In the genomic region with DNA sequence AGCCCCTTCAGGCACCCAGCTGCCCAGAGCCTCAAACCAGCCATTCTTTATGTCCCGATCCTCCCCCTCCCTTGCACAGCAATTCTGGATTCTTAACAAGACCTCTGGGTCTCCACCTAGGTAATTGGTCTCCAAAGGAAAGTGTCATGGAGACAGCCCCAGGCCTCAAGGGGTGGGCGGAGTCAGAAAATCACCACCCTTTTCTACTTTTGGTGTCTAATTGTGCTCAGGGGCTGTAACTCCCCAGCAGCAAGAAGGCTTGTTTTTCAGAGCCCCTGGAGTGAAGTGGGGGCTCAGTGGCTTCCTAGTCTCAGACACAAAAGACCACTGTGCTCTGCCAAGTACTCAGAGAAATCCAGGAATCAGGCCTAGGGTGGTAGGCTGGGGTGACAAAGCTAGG, we compare ENCODE assay signal across 11 mouse cellular contexts. TPM values are rescaled to one million over a fixed set of nuclear protein-coding genes. Genes with fewer than 3 reads are reported as not detected.
A peak's percentile ranks its signal among the peaks of the same experiment; 100 is the strongest.
DNase-seq lines count a peak whose midpoint lies in the region; ATAC-seq and TF ChIP-seq lines count a peak whose summit lies in the region.
"Had no signal": no experiment of that assay in that cellular context is flagged by ENCODE, and none has a peak within 500 bp of the region (broad histone marks: within the 10 kb centered on the region; RNA-seq: fewer than 3 reads in every experiment).

No protein-coding gene starts in this region.

- H3K27ac ChIP-seq in lung, embryonic 14.5 days (ENCODE audit: low read depth) = no peak overlapping the region
- H3K27ac ChIP-seq in CH12.LX (ENCODE audit: insufficient read depth, low read depth) = peak overlapping the region; percentile 69
- peak overlapping the region; percentile 51 for H3K27ac ChIP-seq in forebrain, embryonic 12.5 days

- no peak overlapping the region for H3K4me3 ChIP-seq in lung, embryonic 14.5 days (ENCODE audit: low read depth, low read length)
- H3K4me3 ChIP-seq in CH12.LX (replicated peaks in 1 of 3; ENCODE audit: low read depth in 2 of 3, low read length in 2 of 3, poor library complexity in 1 of 3) = peak overlapping the region in 1 of 3 experiments; percentile 22
- no peak overlapping the region for H3K4me3 ChIP-seq in forebrain, embryonic 12.5 days (replicated peaks)

- in situ Hi-C loops in CH12.LX (cut with MboI; ENCODE audit: low pct_ligation_motif_present, low pct_unique_long_range_greater_than_20kb, low sequenced_read_pairs) = no loop called here

- H3K79me2 ChIP-seq in CH12.LX (replicated peaks; ENCODE audit: control insufficient read depth, extremely low read depth, insufficient read depth, poor library complexity, severe bottlenecking) = no peaks in the 10 kb centered on the region

- no peaks in the 10 kb centered on the region for H3K9me3 ChIP-seq in lung, embryonic 14.5 days (ENCODE audit: low read depth, low read length)
- H3K9me3 ChIP-seq in CH12.LX (replicated peaks; ENCODE audit: low read length) = no peaks in the 10 kb centered on the region
- no peaks in the 10 kb centered on the region for H3K9me3 ChIP-seq in forebrain, embryonic 12.5 days

- TF ChIP-seq POLR2A in CH12.LX (IDR thresholded peaks at IDR 0.05; ENCODE audit: low read depth, low read length) = no peak

- peak; percentile 26 for DNase-seq in lung, embryonic 14.5 days
- DNase-seq in lung, postnatal 36 days = no peak
- DNase-seq in B cell, adult 2 months = peak; percentile 5 to 7
- peak; percentile 75 for DNase-seq in CH12.LX (ENCODE audit: extremely low read depth)
- no peak for DNase-seq in frontal cortex, postnatal 14 days (ENCODE audit: low spot score in 2 of 2)
- DNase-seq in frontal cortex, postnatal 36 days (ENCODE audit: low spot score in 2 of 2) = no peak
- DNase-seq: cerebellum, postnatal 10 days; kidney, postnatal 25 days had no signal

- TF ChIP-seq CTCF in lung, embryonic 14.5 days (IDR thresholded peaks at IDR 0.05; ENCODE audit: low read depth) = no peak
- no peak for TF ChIP-seq CTCF in CH12.LX (conservative IDR thresholded peaks at IDR 0.05 in 1 of 2, IDR thresholded peaks at IDR 0.05 in 1 of 2; ENCODE audit: low read depth in 2 of 2, low read length in 2 of 2)

- H3K9ac ChIP-seq in lung, embryonic 14.5 days = no peak overlapping the region
- peak overlapping the region; percentile 10; the same call in 1 of the 2 replicates for H3K9ac ChIP-seq in CH12.LX (ENCODE audit: insufficient read depth, low read depth)
- no peak overlapping the region for H3K9ac ChIP-seq in forebrain, embryonic 12.5 days

- dilution Hi-C loops in CH12.LX (cut with MboI; ENCODE audit: extremely low pct_ligation_motif_present, extremely low pct_unique_long_range_greater_than_20kb, low sequenced_read_pairs) = no loop called here

- TF ChIP-seq RAD21 in CH12.LX (IDR thresholded peaks at IDR 0.05; ENCODE audit: low read depth, low read length) = no peak; the same call in 1 of the 2 replicates

- no peak for TF ChIP-seq EP300 in CH12.LX (IDR thresholded peaks at IDR 0.05; ENCODE audit: low read length)

- no peak overlapping the region for H3K4me2 ChIP-seq in lung, embryonic 14.5 days
- peak overlapping the region; percentile 23 for H3K4me2 ChIP-seq in CH12.LX (ENCODE audit: insufficient read depth, low read depth, poor library complexity, severe bottlenecking)
- no peak overlapping the region for H3K4me2 ChIP-seq in forebrain, embryonic 12.5 days

- no peak for ATAC-seq in lung, embryonic 14.5 days (ENCODE audit: insufficient read depth)
- ATAC-seq in forebrain, embryonic 12.5 days (ENCODE audit: low FRiP score) = peak; percentile 46; the same call in 1 of the 2 replicates
- ATAC-seq in monocyte, adult 5-6 weeks (replicated peaks; ENCODE audit: insufficient number of reproducible peaks, low FRiP score, low TSS enrichment, poor library complexity, severe bottlenecking) = no peak

- H3K27me3 ChIP-seq in lung, embryonic 14.5 days (ENCODE audit: insufficient read depth, low read length) = no peaks in the 10 kb centered on the region
- H3K27me3 ChIP-seq in CH12.LX (replicated peaks) = no peaks in the 10 kb centered on the region
- peaks cover under 1% of the 10 kb centered on the region for H3K27me3 ChIP-seq in forebrain, embryonic 12.5 days

- no peaks in the 10 kb centered on the region for H3K4me1 ChIP-seq in lung, embryonic 14.5 days (ENCODE audit: insufficient read depth)
- peaks cover 19 to 68% of the 10 kb centered on the region in 2 experiments for H3K4me1 ChIP-seq in CH12.LX (ENCODE audit: control insufficient read depth in 1 of 2, insufficient read depth in 2 of 2)
- peaks cover 14% of the 10 kb centered on the region for H3K4me1 ChIP-seq in forebrain, embryonic 12.5 days

- 70% methylated on average over 2 of the region's 2 CpGs for WGBS in lung, embryonic 14.5 days
- WGBS in forebrain, embryonic 12.5 days = 32% methylated on average over 2 of the region's 2 CpGs

- H3K36me3 ChIP-seq in lung, embryonic 14.5 days (ENCODE audit: insufficient read depth) = no peaks in the 10 kb centered on the region
- H3K36me3 ChIP-seq in CH12.LX (replicated peaks in 1 of 2; ENCODE audit: control insufficient read depth in 1 of 2, insufficient read depth in 1 of 2, low read length in 1 of 2) = peaks cover 0 to 4% of the 10 kb centered on the region in 2 experiments
- H3K36me3 ChIP-seq in forebrain, embryonic 12.5 days (replicated peaks) = no peaks in the 10 kb centered on the region

TF ChIP-seq in CH12.LX, 34 proteins besides CTCF, POLR2A, EP300 and RAD21:
- no peak for TF ChIP-seq MAX (IDR thresholded peaks at IDR 0.05; ENCODE audit: low read length)
- TF ChIP-seq GABPA (IDR thresholded peaks at IDR 0.05; ENCODE audit: insufficient replicate concordance, low read depth, low read length) = no peak
- no peak for TF ChIP-seq UBTF (IDR thresholded peaks at IDR 0.05; ENCODE audit: low read depth, low read length)
- TF ChIP-seq NRF1 (IDR thresholded peaks at IDR 0.05; ENCODE audit: low read depth, low read length) = no peak
- TF ChIP-seq KAT2A (IDR thresholded peaks at IDR 0.05; ENCODE audit: insufficient replicate concordance, low read length) = no peak
- no peak for TF ChIP-seq ELF1 (IDR thresholded peaks at IDR 0.05; ENCODE audit: low read depth, low read length)
- TF ChIP-seq E2F4 (IDR thresholded peaks at IDR 0.05; ENCODE audit: insufficient replicate concordance, low read depth, low read length) = no peak

RNA-seq across cellular contexts. Expression of a gene that starts 11.5 kb away (rescaled TPM):
- 2.1 and 3.0 TPM in 2 replicates for polyA plus RNA-seq in lung, embryonic 14.5 days (2014; fragmentation: Nextera tagmentation; extraction: Ambion mirVana)
- total RNA-seq in CH12.LX (2012; rRNA removed) (0.04 TPM in 1 of 2 replicates, not detected in the other), CH12.LX (2014; rRNA removed) (not detected in 2 replicates)
- not detected in 2 replicates for polyA plus RNA-seq in CH12.LX (2012; ENCODE audit: insufficient read length, low read depth)
- 0.22 and 0.37 TPM in 2 replicates for polyA plus RNA-seq in forebrain, embryonic 12.5 days (2016; fragmentation: Nextera tagmentation; extraction: Ambion mirVana)
- not detected in 3 replicates for total RNA-seq in monocyte, adult 5-6 weeks (2017)
- total RNA-seq: left cerebral cortex, postnatal 10 days had no signal

RNA-seq across cellular contexts. Expression of a gene that starts 39.1 kb away (rescaled TPM):
- 49.4 and 55.7 TPM in 2 replicates for polyA plus RNA-seq in lung, embryonic 14.5 days (2014; fragmentation: Nextera tagmentation; extraction: Ambion mirVana)
- total RNA-seq in CH12.LX (2012; rRNA removed) = 34.3 and 37.7 TPM in 2 replicates
- total RNA-seq in CH12.LX (2014; rRNA removed) = 29.8 and 31.1 TPM in 2 replicates
- polyA plus RNA-seq in CH12.LX (2012; ENCODE audit: insufficient read length, low read depth) = 29.8 and 33.2 TPM in 2 replicates
- polyA plus RNA-seq in forebrain, embryonic 12.5 days (2016; fragmentation: Nextera tagmentation; extraction: Ambion mirVana) = 68.9 and 69.0 TPM in 2 replicates
- total RNA-seq in monocyte, adult 5-6 weeks (2017) = 5.7 to 20.4 TPM (median 15.4 TPM) in 3 replicates

RNA-seq across cellular contexts. Expression of a gene that starts 44.8 kb away (rescaled TPM):
- polyA plus RNA-seq in lung, embryonic 14.5 days (2014; fragmentation: Nextera tagmentation; extraction: Ambion mirVana) = 1.3 TPM in 2 replicates
- total RNA-seq in CH12.LX (2012; rRNA removed) (52.1 and 76.1 TPM in 2 replicates), CH12.LX (2014; rRNA removed) (48.8 and 50.7 TPM in 2 replicates)
- 38.8 and 48.4 TPM in 2 replicates for polyA plus RNA-seq in CH12.LX (2012; ENCODE audit: insufficient read length, low read depth)
- 1.3 and 1.4 TPM in 2 replicates for polyA plus RNA-seq in forebrain, embryonic 12.5 days (2016; fragmentation: Nextera tagmentation; extraction: Ambion mirVana)
- total RNA-seq in monocyte, adult 5-6 weeks (2017) = 29.2 to 74.7 TPM (median 38.4 TPM) in 3 replicates
- total RNA-seq: left cerebral cortex, postnatal 10 days had no signal

RNA-seq across cellular contexts. Expression of a gene that starts 57.1 kb away (rescaled TPM):
- polyA plus RNA-seq in lung, embryonic 14.5 days (2014; fragmentation: Nextera tagmentation; extraction: Ambion mirVana) = 0.47 and 0.60 TPM in 2 replicates
- total RNA-seq in CH12.LX (2012; rRNA removed) (21.7 and 28.2 TPM in 2 replicates), CH12.LX (2014; rRNA removed) (73.5 and 86.1 TPM in 2 replicates)
- 63.8 and 81.1 TPM in 2 replicates for polyA plus RNA-seq in CH12.LX (2012; ENCODE audit: insufficient read length, low read depth)
- 0.70 and 1.2 TPM in 2 replicates for polyA plus RNA-seq in forebrain, embryonic 12.5 days (2016; fragmentation: Nextera tagmentation; extraction: Ambion mirVana)
- total RNA-seq in monocyte, adult 5-6 weeks (2017) = 1.8 to 6.6 TPM (median 5.3 TPM) in 3 replicates

RNA-seq across cellular contexts. Expression of a gene that starts 59.6 kb away (rescaled TPM):
- polyA plus RNA-seq in lung, embryonic 14.5 days (2014; fragmentation: Nextera tagmentation; extraction: Ambion mirVana) = 0.43 and 0.72 TPM in 2 replicates
- total RNA-seq in CH12.LX (2012; rRNA removed) = 0.21 and 0.29 TPM in 2 replicates
- 0.07 and 0.18 TPM in 2 replicates for total RNA-seq in CH12.LX (2014; rRNA removed)
- polyA plus RNA-seq in CH12.LX (2012; ENCODE audit: insufficient read length, low read depth) = 0.55 and 0.80 TPM in 2 replicates
- polyA plus RNA-seq in forebrain, embryonic 12.5 days (2016; fragmentation: Nextera tagmentation; extraction: Ambion mirVana) = 1.2 and 1.3 TPM in 2 replicates
- total RNA-seq in monocyte, adult 5-6 weeks (2017) = 0.39 TPM in 1 of 3 replicates, not detected in the others

Comparison
In these comparisons a context has a peak if more than half of its experiments do, and no peak if none do; other contexts are left out.
1. DNase-seq: peak in lung, embryonic 14.5 days (single experiment), B cell, adult 2 months (2 of 2) and CH12.LX (single experiment); none in lung, postnatal 36 days (single experiment), frontal cortex, postnatal 14 days (0 of 2) and frontal cortex, postnatal 36 days (0 of 2).
2. RNA of a gene that starts 44.8 kb away (polyA plus RNA-seq): 38.8 to 48.4 TPM in CH12.LX; 1.3 to 1.4 TPM in forebrain, embryonic 12.5 days and 1.3 TPM in lung, embryonic 14.5 days; every median in the first group is over 10 times any median in the second.